Mouse (Mus musculus) small intestine, adult 2 months (tissue): ENCODE results near the gene Lef1.

Experiments
- CTCF ChIP-seq: fragments of 200-500 bp; IDR thresholded peaks from 2 replicates; pipeline ENCODE4 v1.5.1; 2012; ENCODE audit warnings: low read depth, mild to moderate bottlenecking, control low read depth, inconsistent platforms, low read length, moderate library complexity, mixed read lengths; ENCODE audit not compliant: insufficient replicate concordance, insufficient read length; ENCODE audit errors: extremely low read depth
- POLR2A ChIP-seq: fragments of 200-500 bp; IDR thresholded peaks from 2 replicates; pipeline ENCODE4 v1.6.1; 2012; ENCODE audit warnings: low read depth, mild to moderate bottlenecking, control low read depth, inconsistent platforms, low read length, moderate library complexity

DNA sequence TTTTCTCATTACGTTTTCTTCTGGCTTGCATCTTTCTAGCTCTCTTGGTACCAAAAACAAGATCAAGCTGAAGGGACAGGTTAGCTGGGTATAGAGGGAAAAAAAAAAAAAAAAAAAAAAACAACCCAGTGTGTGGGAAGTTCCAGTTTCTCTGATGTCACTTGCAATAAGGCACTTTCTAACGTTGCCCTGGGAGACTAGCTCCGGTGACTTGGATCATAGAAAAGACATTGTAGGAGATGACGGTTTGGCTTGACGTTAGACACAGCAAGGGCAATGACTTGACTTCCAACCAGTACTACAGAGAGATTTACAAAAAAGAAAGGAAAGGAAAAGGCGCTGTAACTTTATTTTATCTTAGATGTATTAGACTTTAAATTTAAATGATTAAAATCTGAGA is 13.2 kb downstream of the Lef1 start:
- TF ChIP-seq CTCF, result no peak
- no peak for TF ChIP-seq POLR2A
